Mouse (Mus musculus) heart, embryonic 12.5 days (tissue): ENCODE measurements at regions not wholly inside any gene's neighbourhood (a gene's known extent, or its start where the extent isn't known, plus 50 kb on each side); places are given as distances from the start of the nearest gene placed in this dataset.

Source experiments
- ATAC-seq: fragments of 200-750 bp; cut with Nextera tagmentation; 2 replicates; pipeline ENCODE4 v1.8.0; 2017; ENCODE audit warnings: moderate TSS enrichment, moderate library complexity; ENCODE audit not compliant: insufficient number of reproducible peaks, low FRiP score
- H3K27ac ChIP-seq: fragments of 300-500 bp; sonication (generic); 2 replicates; pipeline ENCODE4 v1.5.1; 2016; ENCODE audit warnings: mild to moderate bottlenecking, moderate library complexity; ENCODE audit not compliant: poor library complexity, severe bottlenecking
- H3K27me3 ChIP-seq: fragments of 300-500 bp; sonication (generic); replicated peaks from 2 replicates; pipeline ENCODE4 v1.6.1; 2016; ENCODE audit warnings: mild to moderate bottlenecking, moderate library complexity
- H3K36me3 ChIP-seq: fragments of 300-500 bp; sonication (generic); 2 replicates; pipeline ENCODE4 v1.6.1; 2016; ENCODE audit warnings: mild to moderate bottlenecking, moderate library complexity
- H3K4me1 ChIP-seq: fragments of 300-500 bp; sonication (generic); replicated peaks from 2 replicates; pipeline ENCODE4 v1.6.1; 2016; ENCODE audit warnings: mild to moderate bottlenecking
- H3K4me2 ChIP-seq: fragments of 300-500 bp; sonication (generic); 2 replicates; pipeline ENCODE4 v1.6.1; 2016; ENCODE audit warnings: mild to moderate bottlenecking, moderate library complexity
- H3K4me3 ChIP-seq: fragments of 300-500 bp; sonication (generic); 2 replicates; pipeline ENCODE4 v1.5.1; 2016; ENCODE audit warnings: mild to moderate bottlenecking
- H3K9ac ChIP-seq: fragments of 300-500 bp; sonication (generic); 2 replicates; pipeline ENCODE4 v1.6.1; 2016; ENCODE audit warnings: mild to moderate bottlenecking, moderate library complexity
- H3K9me3 ChIP-seq: fragments of 300-500 bp; sonication (generic); replicated peaks from 2 replicates; pipeline ENCODE4 v1.6.1; 2016; ENCODE audit warnings: mild to moderate bottlenecking, moderate library complexity
- WGBS: fragments of 180-500 bp; shearing (Covaris S2); methylation state at CpG from one replicate; pipeline ENCODE4 v1.1.7; 2016; 5-methylcytosine and 5-hydroxymethylcytosine counted together

DNA sequence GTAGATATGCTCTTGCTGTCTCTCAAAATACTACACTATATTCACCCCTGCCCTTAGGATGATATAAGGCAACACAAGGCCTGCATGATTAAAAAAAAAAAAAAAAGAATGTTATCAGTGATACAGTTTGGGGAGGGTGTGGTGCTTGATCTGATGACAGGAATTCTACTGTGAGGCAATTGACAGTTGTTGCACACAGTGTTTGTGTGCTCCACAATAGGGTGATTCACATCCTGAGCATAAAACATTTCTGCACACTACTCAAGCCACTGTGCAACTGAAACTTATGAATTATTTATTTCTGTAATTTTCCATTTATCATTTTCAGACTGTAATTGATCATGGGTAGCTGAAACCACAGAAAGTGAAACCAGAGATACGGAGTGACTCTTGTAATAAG, 277.2 kb upstream of the Adgrl4 start:
- no peak overlapping the region for H3K9ac ChIP-seq
- no peaks in the 10 kb centered on the region for H3K9me3 ChIP-seq
- H3K36me3 ChIP-seq = no peaks in the 10 kb centered on the region
- peaks cover 5% of the 10 kb centered on the region for H3K4me1 ChIP-seq
- no peak overlapping the region for H3K4me3 ChIP-seq
- ATAC-seq = no peak
- no peak overlapping the region for H3K4me2 ChIP-seq
- H3K27ac ChIP-seq = no peak overlapping the region
- 90% methylated on average over 1 of the region's 1 CpGs for WGBS
- H3K27me3 ChIP-seq = no peaks in the 10 kb centered on the region

DNA sequence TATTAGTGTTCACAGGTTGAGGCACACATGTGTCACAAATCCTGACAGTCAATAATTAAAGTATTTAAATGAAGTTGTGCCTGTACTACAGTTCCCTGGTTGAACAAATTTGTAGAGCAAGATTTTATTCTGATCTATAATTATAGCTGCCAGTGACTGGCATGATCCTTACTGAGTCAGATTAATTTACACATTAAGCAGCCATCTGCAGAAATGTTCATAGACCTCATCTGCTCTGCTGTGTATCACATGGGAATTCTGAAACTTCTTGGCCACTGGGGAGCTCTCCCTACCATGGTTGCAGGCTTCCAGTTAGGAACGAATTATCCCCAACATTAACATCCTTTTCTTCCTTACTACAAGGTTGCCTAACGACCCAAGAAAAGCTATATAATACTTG, 255.6 kb upstream of the Adgrl4 start:
- WGBS = 51% methylated on average over 2 of the region's 2 CpGs
- H3K27ac ChIP-seq = no peak overlapping the region
- no peak overlapping the region for H3K4me3 ChIP-seq
- no peaks in the 10 kb centered on the region for H3K9me3 ChIP-seq
- no peak overlapping the region for H3K4me2 ChIP-seq
- H3K36me3 ChIP-seq = no peaks in the 10 kb centered on the region
- no peaks in the 10 kb centered on the region for H3K4me1 ChIP-seq
- no peaks in the 10 kb centered on the region for H3K27me3 ChIP-seq
- H3K9ac ChIP-seq = no peak overlapping the region
- no peak for ATAC-seq

DNA sequence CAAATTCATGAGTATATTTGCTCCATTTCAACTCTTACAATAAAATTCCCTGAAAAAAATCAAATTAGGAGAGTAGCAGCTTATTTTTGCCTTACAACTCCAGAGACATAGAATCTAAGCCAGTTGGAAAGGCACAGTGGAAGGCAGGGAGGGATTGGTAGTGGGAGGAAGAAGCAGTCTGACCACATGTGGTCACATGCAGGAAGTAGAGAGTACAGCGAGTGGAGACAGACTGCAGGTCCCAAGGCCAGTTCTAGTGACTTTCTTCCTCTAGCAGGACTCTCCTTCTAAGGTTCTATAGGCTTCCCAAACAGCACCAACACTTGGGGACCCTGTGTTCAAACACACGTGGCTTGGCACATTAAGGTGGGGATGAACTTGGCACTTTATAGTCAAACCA, 245.6 kb upstream of the Adgrl4 start:
- no peak for ATAC-seq
- no peaks in the 10 kb centered on the region for H3K4me1 ChIP-seq
- no peak overlapping the region for H3K27ac ChIP-seq
- H3K4me2 ChIP-seq = no peak overlapping the region
- H3K36me3 ChIP-seq = no peaks in the 10 kb centered on the region
- WGBS = 73% methylated on average over 2 of the region's 2 CpGs
- H3K27me3 ChIP-seq = no peaks in the 10 kb centered on the region
- H3K9me3 ChIP-seq = no peaks in the 10 kb centered on the region
- H3K9ac ChIP-seq = no peak overlapping the region
- no peak overlapping the region for H3K4me3 ChIP-seq

DNA sequence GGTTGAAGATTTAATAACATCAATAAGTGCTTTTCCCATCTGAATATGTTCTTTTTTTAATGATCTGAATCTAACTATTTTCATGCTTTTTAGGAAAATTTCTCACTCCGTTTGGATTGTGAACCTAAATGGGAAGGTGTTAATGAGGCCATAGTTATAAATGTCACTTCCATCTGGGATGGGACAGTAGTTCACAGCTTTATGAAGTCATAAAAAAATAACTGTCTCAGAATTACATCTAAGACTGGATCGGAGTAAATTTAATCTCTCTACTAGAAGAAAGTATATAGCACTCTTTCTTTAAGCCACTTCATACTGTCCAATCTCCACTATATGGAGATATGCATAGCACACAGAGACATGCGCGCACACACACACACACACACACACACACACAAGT, 226.7 kb upstream of the Adgrl4 start:
- WGBS = 82% methylated on average over 4 of the region's 4 CpGs
- Histone ChIP-seq H3K4me3 (no peak overlapping the region), H3K27ac (no peak overlapping the region)

DNA sequence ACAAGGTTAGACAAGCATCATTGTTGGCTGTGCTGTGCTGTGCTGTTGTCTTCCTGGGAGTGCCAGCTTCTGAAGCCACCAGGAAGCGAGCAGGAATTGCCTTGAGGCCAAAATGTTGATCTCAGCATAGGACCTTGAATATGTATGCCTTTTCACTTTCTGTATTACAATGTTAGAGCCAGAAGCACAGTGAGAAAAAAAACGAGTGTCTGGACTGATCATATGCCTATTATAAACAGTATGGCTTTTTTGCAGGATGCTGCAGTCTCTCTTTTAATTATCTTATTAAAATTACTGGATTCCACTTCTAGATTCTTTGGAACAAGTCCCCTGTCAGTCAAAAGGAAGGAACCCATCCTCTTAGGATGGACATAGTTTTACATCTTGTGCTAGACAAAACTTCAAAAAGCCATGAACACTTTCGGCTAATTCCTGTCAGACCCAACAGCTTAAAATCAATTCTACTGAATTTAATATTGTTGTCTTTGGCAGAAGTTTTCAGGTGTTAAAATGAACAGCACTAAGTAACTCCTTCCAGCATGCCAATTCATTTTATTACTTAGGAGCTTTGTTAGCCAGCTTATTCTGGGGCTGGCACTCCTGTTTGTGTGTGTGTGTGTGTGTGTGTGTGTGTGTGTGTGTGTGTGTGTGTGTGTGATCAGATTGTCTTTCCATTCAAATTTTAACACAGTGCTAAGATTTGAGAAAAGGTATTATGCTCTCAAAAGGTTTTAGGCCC, 220.8 kb upstream of the Adgrl4 start:
- Histone ChIP-seq H3K4me1 (0 out of 2 replicates have a peak, but pooled peaks cover 2% of the 10 kb centered on the region), H3K9me3 (no peaks in the 10 kb centered on the region), H3K27me3 (no peaks in the 10 kb centered on the region), H3K27ac (no peak overlapping the region), H3K4me2 (no peak overlapping the region), H3K36me3 (no peaks in the 10 kb centered on the region), H3K9ac (no peak overlapping the region), H3K4me3 (no peak overlapping the region)
- WGBS = 72% methylated on average over 3 of the region's 3 CpGs
- ATAC-seq = no peak

More for the DNA sequence above, 226.7 kb upstream of the Adgrl4 start:
- Histone ChIP-seq H3K27me3 (no peaks in the 10 kb centered on the region), H3K36me3 (no peaks in the 10 kb centered on the region), H3K9ac (no peak overlapping the region), H3K4me1 (no peaks in the 10 kb centered on the region), H3K4me2 (no peak overlapping the region), H3K9me3 (no peaks in the 10 kb centered on the region)
- no peak for ATAC-seq

DNA sequence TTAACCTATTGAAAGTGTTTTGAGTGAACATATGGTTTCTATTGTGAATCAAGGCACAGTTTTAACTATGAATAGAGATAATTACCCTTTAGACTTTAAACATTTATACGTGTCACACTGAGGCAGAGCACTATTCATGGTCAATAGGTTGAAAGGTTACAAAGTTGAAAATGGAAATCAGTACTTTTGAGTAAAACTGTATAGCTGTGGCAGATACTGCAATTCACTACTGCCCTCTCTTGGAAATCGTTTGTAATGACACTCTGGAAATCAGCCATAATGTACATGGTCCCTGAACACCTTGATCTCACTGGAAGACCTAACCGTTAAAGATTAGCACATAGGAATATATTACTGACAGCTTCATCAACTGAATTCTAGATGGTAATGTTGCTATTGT, 215.3 kb upstream of the Adgrl4 start:
- no peak overlapping the region for H3K4me3 ChIP-seq
- 0 out of 2 replicates have a peak, but pooled peaks cover 2% of the 10 kb centered on the region for H3K4me1 ChIP-seq
- ATAC-seq = no peak
- 24% methylated on average over 3 of the region's 3 CpGs for WGBS
- H3K9me3 ChIP-seq = no peaks in the 10 kb centered on the region
- no peaks in the 10 kb centered on the region for H3K36me3 ChIP-seq
- H3K9ac ChIP-seq = no peak overlapping the region
- no peak overlapping the region for H3K4me2 ChIP-seq
- H3K27me3 ChIP-seq = no peaks in the 10 kb centered on the region
- H3K27ac ChIP-seq = no peak overlapping the region

DNA sequence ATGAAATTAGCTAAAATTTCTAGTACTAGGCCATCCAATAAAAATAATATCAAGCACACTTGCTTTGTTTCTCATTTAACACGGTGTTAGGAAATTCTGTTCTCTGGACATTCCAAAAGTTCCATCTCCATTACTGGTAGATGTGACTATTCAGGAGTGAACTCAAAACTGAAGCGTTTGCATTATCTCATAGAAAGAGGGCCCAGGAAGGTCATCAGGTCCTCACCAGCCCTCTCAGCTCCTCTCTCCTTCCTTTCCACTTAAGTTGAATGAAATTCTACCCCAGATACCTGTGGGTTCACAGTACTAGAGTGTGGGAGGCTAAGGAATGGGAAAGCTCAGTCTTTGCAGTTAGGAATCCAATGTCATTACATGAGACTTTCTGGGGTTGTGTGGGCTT, 185.2 kb upstream of the Adgrl4 start:
- no peak overlapping the region for H3K4me2 ChIP-seq
- no peak overlapping the region for H3K27ac ChIP-seq
- H3K27me3 ChIP-seq = no peaks in the 10 kb centered on the region
- H3K4me3 ChIP-seq = no peak overlapping the region
- no peaks in the 10 kb centered on the region for H3K9me3 ChIP-seq
- H3K4me1 ChIP-seq = no peaks in the 10 kb centered on the region
- H3K9ac ChIP-seq = no peak overlapping the region
- WGBS = 56% methylated on average over 2 of the region's 2 CpGs
- no peaks in the 10 kb centered on the region for H3K36me3 ChIP-seq
- no peak for ATAC-seq

DNA sequence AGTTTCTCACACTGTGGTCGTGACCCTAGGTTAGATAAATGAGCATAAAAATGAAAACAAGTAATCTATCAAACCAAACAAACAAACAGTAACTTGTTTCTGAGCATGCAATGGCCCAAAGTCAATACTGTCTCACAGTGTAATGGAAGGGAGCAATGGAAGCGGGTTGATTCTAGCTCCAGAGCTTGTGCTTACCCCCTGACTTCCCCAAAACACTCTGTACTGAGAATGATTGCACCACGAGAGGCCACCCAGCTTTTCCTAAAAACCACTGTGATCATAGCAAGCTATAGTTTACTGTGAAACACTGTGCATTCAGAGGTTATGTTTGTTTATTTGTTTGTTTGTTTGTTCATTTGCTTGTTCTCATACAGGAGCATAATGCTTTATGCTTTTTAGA, 174.9 kb upstream of the Adgrl4 start:
- Histone ChIP-seq H3K4me1 (no peaks in the 10 kb centered on the region), H3K4me3 (no peak overlapping the region), H3K36me3 (no peaks in the 10 kb centered on the region), H3K9me3 (no peaks in the 10 kb centered on the region), H3K4me2 (no peak overlapping the region), H3K9ac (no peak overlapping the region), H3K27ac (no peak overlapping the region), H3K27me3 (no peaks in the 10 kb centered on the region)
- 67% methylated on average over 3 of the region's 3 CpGs for WGBS
- ATAC-seq = no peak

DNA sequence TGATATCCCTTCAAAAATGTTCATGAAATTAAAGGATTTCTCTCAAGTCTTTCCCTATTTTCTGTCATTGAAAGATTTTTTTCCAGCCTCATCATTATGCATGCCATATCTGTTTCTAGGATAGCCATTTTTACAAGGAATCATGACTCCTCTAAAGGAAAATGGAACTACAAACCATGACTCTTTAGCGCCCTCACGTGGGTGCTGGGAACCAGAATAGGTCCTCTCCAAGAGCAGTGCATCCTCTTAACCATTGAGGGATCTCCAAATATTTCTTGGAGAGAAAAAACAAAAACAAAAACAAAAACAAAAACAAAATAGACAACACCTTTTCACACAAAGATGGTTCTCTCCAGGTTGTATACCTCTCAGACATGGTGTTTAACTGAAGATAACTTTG, 172.0 kb upstream of the Adgrl4 start:
- Histone ChIP-seq H3K4me2 (no peak overlapping the region), H3K36me3 (no peaks in the 10 kb centered on the region), H3K27ac (no peak overlapping the region), H3K27me3 (no peaks in the 10 kb centered on the region), H3K9ac (no peak overlapping the region), H3K4me3 (no peak overlapping the region), H3K9me3 (no peaks in the 10 kb centered on the region), H3K4me1 (no peaks in the 10 kb centered on the region)
- WGBS = 18% methylated on average over 2 of the region's 2 CpGs
- ATAC-seq = no peak

DNA sequence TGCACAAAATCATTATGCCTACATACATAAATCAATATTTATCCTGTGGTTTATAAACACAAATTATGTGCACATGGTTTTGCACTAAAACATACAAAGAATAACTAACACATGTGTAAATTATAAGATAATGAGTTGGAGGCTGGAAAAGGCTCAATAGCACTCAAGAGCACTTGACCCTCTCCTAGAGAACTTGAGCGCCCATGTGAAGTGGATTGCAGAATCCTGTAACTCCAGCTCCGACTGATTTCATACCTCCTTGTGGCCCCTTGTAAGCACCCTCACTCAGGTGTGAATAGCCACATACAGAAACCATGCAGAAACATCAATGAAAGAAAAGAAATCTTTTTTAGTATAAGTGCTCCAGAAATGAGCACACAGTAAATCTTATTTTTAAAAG, 168.2 kb upstream of the Adgrl4 start:
- WGBS = 70% methylated on average over 2 of the region's 2 CpGs
- H3K4me2 ChIP-seq = no peak overlapping the region
- H3K9ac ChIP-seq = no peak overlapping the region
- ATAC-seq = no peak
- H3K4me1 ChIP-seq = no peaks in the 10 kb centered on the region
- no peak overlapping the region for H3K27ac ChIP-seq
- H3K27me3 ChIP-seq = no peaks in the 10 kb centered on the region
- H3K36me3 ChIP-seq = no peaks in the 10 kb centered on the region
- no peak overlapping the region for H3K4me3 ChIP-seq
- no peaks in the 10 kb centered on the region for H3K9me3 ChIP-seq

DNA sequence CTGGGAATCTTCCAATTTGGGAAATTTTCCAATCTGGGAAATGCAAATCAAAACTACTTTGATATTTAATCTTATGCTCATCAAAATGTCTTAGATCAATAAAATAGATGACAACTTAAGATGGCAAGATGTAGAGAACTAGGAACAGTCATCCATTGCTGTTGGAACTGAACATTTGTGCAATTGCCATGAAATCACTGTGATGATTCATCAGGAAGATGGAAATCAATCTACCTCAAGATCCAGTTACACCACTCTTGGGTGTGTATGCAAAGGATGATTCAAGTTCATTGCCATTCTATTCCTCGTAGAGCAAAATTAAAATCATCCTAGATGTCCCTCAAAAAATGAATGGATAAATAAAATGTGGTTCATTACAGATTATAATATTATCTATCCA, 153.9 kb upstream of the Adgrl4 start:
- no peaks in the 10 kb centered on the region for H3K27me3 ChIP-seq
- no peaks in the 10 kb centered on the region for H3K9me3 ChIP-seq
- no peak for ATAC-seq
- no peaks in the 10 kb centered on the region for H3K4me1 ChIP-seq
- H3K36me3 ChIP-seq = no peaks in the 10 kb centered on the region
- H3K4me2 ChIP-seq = no peak overlapping the region
- no peak overlapping the region for H3K9ac ChIP-seq
- H3K27ac ChIP-seq = no peak overlapping the region
- WGBS = 75% methylated on average over 1 of the region's 1 CpGs
- H3K4me3 ChIP-seq = no peak overlapping the region

DNA sequence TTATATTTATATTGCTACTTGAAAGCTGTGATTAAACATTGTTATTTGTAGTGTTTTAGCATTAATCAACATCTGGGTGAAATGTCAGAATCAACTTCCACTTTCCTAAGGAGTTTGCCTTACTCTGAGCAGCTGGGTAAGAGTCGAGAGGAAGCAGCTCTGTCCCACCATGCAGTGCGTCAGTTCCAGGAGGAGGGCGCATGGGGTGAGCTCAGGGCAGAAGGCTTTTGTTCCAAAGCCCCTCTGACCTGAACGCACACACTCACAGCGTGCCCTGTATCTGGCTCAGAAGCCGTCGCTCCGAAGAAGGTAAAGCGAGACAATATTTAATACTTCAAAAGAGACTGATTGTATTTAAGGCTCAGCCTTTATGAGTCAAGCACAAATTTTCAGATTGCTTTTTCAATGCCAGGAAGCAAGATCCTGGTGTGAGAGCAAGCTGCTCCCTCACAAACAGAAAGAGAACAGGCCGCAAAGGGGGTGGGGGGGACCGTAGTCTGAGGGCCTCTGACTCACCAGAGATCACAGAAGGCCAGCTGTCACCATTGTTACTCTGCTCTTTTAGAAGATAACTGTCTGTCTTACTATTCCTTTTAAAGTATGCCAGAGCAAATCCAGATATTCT, 143.6 kb upstream of the Adgrl4 start:
- Histone ChIP-seq H3K4me3 (no peak overlapping the region), H3K27ac (no peak overlapping the region), H3K4me1 (0 out of 2 replicates have a peak, but pooled peaks cover 4% of the 10 kb centered on the region), H3K9ac (no peak overlapping the region), H3K9me3 (no peaks in the 10 kb centered on the region), H3K4me2 (no peak overlapping the region), H3K27me3 (no peaks in the 10 kb centered on the region), H3K36me3 (no peaks in the 10 kb centered on the region)
- WGBS = 39% methylated on average over 11 of the region's 11 CpGs
- ATAC-seq = peak; percentile 73
